Mouse (Mus musculus): Measurements from ENCODE around the gene Gjd2. TPM values are rescaled to one million over a fixed set of nuclear protein-coding genes. Genes with fewer than 3 reads are reported as not detected.
A peak's percentile ranks its signal among the peaks of the same experiment; 100 is the strongest.

The Gjd2 gene
- 1.6 and 1.7 TPM in 2 replicates for polyA plus RNA-seq (2016; fragmentation: Nextera tagmentation; extraction: Ambion mirVana)

- Histone ChIP-seq H3K4me3 (peak within 1 kb of the TSS; percentile 66), H3K4me2 (replicated peaks) (peak within 1 kb of the TSS; percentile 91), H3K27ac (peak within 1 kb of the TSS; percentile 68; the same call in 1 of the 2 replicates), H3K9ac (peak within 1 kb of the TSS; percentile 67), H3K4me1 (peaks cover 9% of the 10 kb centered on the region), H3K36me3 (no peaks in the 10 kb centered on the region), H3K9me3 (replicated peaks) (no peaks in the 10 kb centered on the region), H3K27me3 (peaks cover 51% of the 10 kb centered on the region)
- WGBS, result under 1% methylated on average over 59 of the region's 60 CpGs
- peak; percentile 77 for ATAC-seq (ENCODE audit: low FRiP score)
Observed at GRCm38 (mm10) chr2:114013295-114013771, at the start of gene Gjd2. Gene Gjd2 (minus strand): TSS chr2:114013619.

- no peak overlapping the region for H3K4me2 ChIP-seq (replicated peaks)
- peaks cover 3% of the 10 kb centered on the region; the same call in 1 of the 2 replicates for H3K4me1 ChIP-seq
- no peak overlapping the region for H3K27ac ChIP-seq
- H3K36me3 ChIP-seq, result no peaks in the 10 kb centered on the region
- H3K9me3 ChIP-seq (replicated peaks), result no peaks in the 10 kb centered on the region
- ATAC-seq (ENCODE audit: low FRiP score), result no peak
- no peak overlapping the region for H3K9ac ChIP-seq
- no peak overlapping the region for H3K4me3 ChIP-seq
- H3K27me3 ChIP-seq, result no peaks in the 10 kb centered on the region
- WGBS, result 38% methylated on average over 6 of the region's 6 CpGs
Observed at GRCm38 (mm10) chr2:114060071-114060591, 46.7 kb upstream of the Gjd2 start.

GRCm38 (mm10) chr2:114059608-114060007 lies 46.2 kb upstream of the Gjd2 start:
- no peak overlapping the region for H3K4me2 ChIP-seq (replicated peaks)
- WGBS, result 75% methylated on average over 1 of the region's 1 CpGs

GRCm38 (mm10) chr2:114058226-114058796 lies 44.9 kb upstream of the Gjd2 start:
- H3K27me3 ChIP-seq, result no peaks in the 10 kb centered on the region
- no peak for ATAC-seq (ENCODE audit: low FRiP score)
- no peak overlapping the region for H3K9ac ChIP-seq
- H3K9me3 ChIP-seq (replicated peaks), result no peaks in the 10 kb centered on the region
- H3K4me1 ChIP-seq, result peaks cover 3% of the 10 kb centered on the region; the same call in 1 of the 2 replicates
- 95% methylated on average over 10 of the region's 10 CpGs for WGBS
- H3K36me3 ChIP-seq, result no peaks in the 10 kb centered on the region
- H3K4me3 ChIP-seq, result no peak overlapping the region
- no peak overlapping the region for H3K27ac ChIP-seq
- no peak overlapping the region for H3K4me2 ChIP-seq (replicated peaks)

More at GRCm38 (mm10) chr2:114059608-114060007, 46.2 kb upstream of the Gjd2 start:
- Histone ChIP-seq H3K27ac (no peak overlapping the region), H3K27me3 (no peaks in the 10 kb centered on the region), H3K9ac (no peak overlapping the region), H3K9me3 (replicated peaks) (no peaks in the 10 kb centered on the region), H3K4me1 (peaks cover 3% of the 10 kb centered on the region; the same call in 1 of the 2 replicates), H3K4me3 (no peak overlapping the region), H3K36me3 (no peaks in the 10 kb centered on the region)
- ATAC-seq (ENCODE audit: low FRiP score), result no peak

GRCm38 (mm10) chr2:114057303-114057853 lies 44.0 kb upstream of the Gjd2 start:
- no peak overlapping the region for H3K9ac ChIP-seq
- H3K9me3 ChIP-seq (replicated peaks), result no peaks in the 10 kb centered on the region
- no peaks in the 10 kb centered on the region for H3K27me3 ChIP-seq
- H3K36me3 ChIP-seq, result no peaks in the 10 kb centered on the region
- WGBS, result 36% methylated on average over 10 of the region's 10 CpGs
- peaks cover 6% of the 10 kb centered on the region; the same call in 1 of the 2 replicates for H3K4me1 ChIP-seq
- no peak overlapping the region for H3K4me2 ChIP-seq (replicated peaks)
- no peak overlapping the region for H3K27ac ChIP-seq
- ATAC-seq (ENCODE audit: low FRiP score), result peak; percentile 38; the same call in 1 of the 2 replicates
- H3K4me3 ChIP-seq, result no peak overlapping the region

- Histone ChIP-seq H3K9me3 (replicated peaks) (no peaks in the 10 kb centered on the region), H3K36me3 (no peaks in the 10 kb centered on the region), H3K27ac (no peak overlapping the region), H3K27me3 (no peaks in the 10 kb centered on the region), H3K4me2 (replicated peaks) (no peak overlapping the region), H3K4me1 (peaks cover 6% of the 10 kb centered on the region; the same call in 1 of the 2 replicates), H3K4me3 (no peak overlapping the region), H3K9ac (no peak overlapping the region)
- WGBS, result 92% methylated on average over 4 of the region's 4 CpGs
- ATAC-seq (ENCODE audit: low FRiP score), result no peak
Observed at GRCm38 (mm10) chr2:114054129-114054528, 40.7 kb upstream of the Gjd2 start.

- Histone ChIP-seq H3K27me3 (no peaks in the 10 kb centered on the region), H3K36me3 (no peaks in the 10 kb centered on the region), H3K9me3 (replicated peaks) (no peaks in the 10 kb centered on the region), H3K4me2 (replicated peaks) (peak within 1 kb of the TSS; percentile 22; the same call in 1 of the 2 replicates), H3K4me1 (peaks cover 6% of the 10 kb centered on the region; the same call in 1 of the 2 replicates), H3K9ac (no peak within 1 kb of the TSS), H3K4me3 (no peak within 1 kb of the TSS), H3K27ac (no peak within 1 kb of the TSS)
- peak; percentile 46; the same call in 1 of the 2 replicates for ATAC-seq (ENCODE audit: low FRiP score)
- 41% methylated on average over 13 of the region's 14 CpGs for WGBS
Observed at GRCm38 (mm10) chr2:114052696-114053598, 39.5 kb upstream of the Gjd2 start, which contains the start of gene Actc1. Gene Actc1 (minus strand): TSS chr2:114053548.

GRCm38 (mm10) chr2:114051871-114052241 lies 38.4 kb upstream of the Gjd2 start:
- H3K9ac ChIP-seq, result no peak overlapping the region
- no peaks in the 10 kb centered on the region for H3K9me3 ChIP-seq (replicated peaks)
- whole genome bisulfite sequencing, result 94% methylated on average over 14 of the region's 14 CpGs
- no peak overlapping the region for H3K27ac ChIP-seq
- ATAC-seq (ENCODE audit: low FRiP score), result no peak
- 0 out of 2 replicates have a peak, but pooled peaks cover 3% of the 10 kb centered on the region for H3K4me1 ChIP-seq
- H3K4me2 ChIP-seq (replicated peaks), result no peak overlapping the region
- no peak overlapping the region for H3K4me3 ChIP-seq
- H3K27me3 ChIP-seq, result no peaks in the 10 kb centered on the region
- no peaks in the 10 kb centered on the region for H3K36me3 ChIP-seq

- Histone ChIP-seq H3K9me3 (replicated peaks) (no peaks in the 10 kb centered on the region), H3K27me3 (no peaks in the 10 kb centered on the region), H3K27ac (no peak overlapping the region), H3K9ac (no peak overlapping the region), H3K4me3 (no peak overlapping the region), H3K36me3 (no peaks in the 10 kb centered on the region), H3K4me2 (replicated peaks) (no peak overlapping the region), H3K4me1 (0 out of 2 replicates have a peak, but pooled peaks cover 3% of the 10 kb centered on the region)
- no peak for ATAC-seq (ENCODE audit: low FRiP score)
- WGBS, result 92% methylated on average over 7 of the region's 7 CpGs
Observed at GRCm38 (mm10) chr2:114051111-114051870, 37.9 kb upstream of the Gjd2 start.

GRCm38 (mm10) chr2:114050150-114050549 lies 36.7 kb upstream of the Gjd2 start:
- Histone ChIP-seq H3K27me3 (no peaks in the 10 kb centered on the region), H3K4me3 (no peak overlapping the region), H3K9me3 (replicated peaks) (no peaks in the 10 kb centered on the region), H3K4me2 (replicated peaks) (no peak overlapping the region), H3K4me1 (0 out of 2 replicates have a peak, but pooled peaks cover 3% of the 10 kb centered on the region), H3K27ac (no peak overlapping the region), H3K9ac (no peak overlapping the region), H3K36me3 (no peaks in the 10 kb centered on the region)
- ATAC-seq (ENCODE audit: low FRiP score), result no peak
- 93% methylated on average over 7 of the region's 7 CpGs for WGBS

- no peak overlapping the region for H3K27ac ChIP-seq
- H3K4me2 ChIP-seq (replicated peaks), result no peak overlapping the region
- H3K4me1 ChIP-seq, result 0 out of 2 replicates have a peak, but pooled peaks cover 3% of the 10 kb centered on the region
- no peaks in the 10 kb centered on the region for H3K27me3 ChIP-seq
- no peak overlapping the region for H3K4me3 ChIP-seq
- no peak for ATAC-seq (ENCODE audit: low FRiP score)
- no peaks in the 10 kb centered on the region for H3K36me3 ChIP-seq
- WGBS, result 96% methylated on average over 7 of the region's 7 CpGs
- H3K9me3 ChIP-seq (replicated peaks), result no peaks in the 10 kb centered on the region
- H3K9ac ChIP-seq, result no peak overlapping the region
Observed at GRCm38 (mm10) chr2:114049372-114049771, 36.0 kb upstream of the Gjd2 start.

All from hindbrain, embryonic 12.5 days (tissue).